Mouse (Mus musculus) hindbrain, embryonic 11.5 days (tissue): ENCODE results near the gene Gin1. TPM values are rescaled to one million over a fixed set of nuclear protein-coding genes. Genes with fewer than 3 reads are reported as not detected.

Source experiments
- ATAC-seq: fragments of 200-750 bp; cut with Nextera tagmentation; 2 replicates; pipeline ENCODE4 v1.8.0; 2017; ENCODE audit warnings: mild to moderate bottlenecking, moderate TSS enrichment, moderate library complexity; ENCODE audit not compliant: low FRiP score
- DNase-seq: peaks from one replicate; pipeline ENCODE4 v3.0.0-alpha.2; 2015; ENCODE audit warnings: low spot score
- H3K27ac ChIP-seq: fragments of 300-500 bp; sonication (generic); 2 replicates; pipeline ENCODE4 v1.5.1; 2014; ENCODE audit warnings: mild to moderate bottlenecking, low read depth, low read length
- H3K27me3 ChIP-seq: fragments of 300-500 bp; sonication (generic); 2 replicates; pipeline ENCODE4 v1.6.1; 2014; ENCODE audit warnings: mild to moderate bottlenecking, low read length, moderate library complexity, mixed read lengths; ENCODE audit not compliant: control insufficient read depth, insufficient read depth
- H3K36me3 ChIP-seq: fragments of 300-500 bp; sonication (generic); 2 replicates; pipeline ENCODE4 v1.6.1; 2014; ENCODE audit warnings: mild to moderate bottlenecking, low read length, moderate library complexity, mixed read lengths; ENCODE audit not compliant: control insufficient read depth, insufficient read depth
- H3K4me1 ChIP-seq: fragments of 300-500 bp; sonication (generic); replicated peaks from 2 replicates; pipeline ENCODE4 v1.6.1; 2014; ENCODE audit warnings: low read length, mixed read lengths; ENCODE audit not compliant: control insufficient read depth, insufficient read depth
- H3K4me2 ChIP-seq: fragments of 300-500 bp; sonication (generic); replicated peaks from 2 replicates; pipeline ENCODE4 v1.6.1; 2014; ENCODE audit warnings: mild to moderate bottlenecking, low read depth, low read length
- H3K4me3 ChIP-seq: fragments of 300-500 bp; sonication (generic); 2 replicates; pipeline ENCODE4 v1.5.1; 2014; ENCODE audit warnings: low read depth, low read length
- H3K9ac ChIP-seq: fragments of 300-500 bp; sonication (generic); 2 replicates; pipeline ENCODE4 v1.6.1; 2014; ENCODE audit warnings: low read depth, low read length
- H3K9me3 ChIP-seq: fragments of 300-500 bp; sonication (generic); 2 replicates; pipeline ENCODE4 v1.6.1; 2016; ENCODE audit warnings: low read length; ENCODE audit not compliant: control insufficient read depth
- WGBS: fragments of 180-500 bp; shearing (Covaris S2); extraction: QIAGEN DNeasy Blood & Tissue Kit; methylation state at CpG from one replicate; pipeline ENCODE4 v1.1.7; 2014; 5-methylcytosine and 5-hydroxymethylcytosine counted together
- polyA plus RNA-seq: library from polyadenylated mRNA; unstranded; fragments of >200 nt; fragmentation: Nextera tagmentation; extraction: Ambion mirVana; gene quantifications from 2 replicates; pipeline ENCODE4 v1.2.1, GENCODE M21; 2014

Gin1 gene
- polyA plus RNA-seq, 1 experiment from 2014 or later: 18.6 TPM

GRCm38 (mm10) chr1:97773362-97773761 lies 3.4 kb downstream of the Gin1 start:
- no peaks in the 10 kb centered on the region for H3K36me3 ChIP-seq
- 86% methylated on average over 6 of the region's 6 CpGs for WGBS
- H3K9ac ChIP-seq: no peak overlapping the region
- H3K4me3 ChIP-seq: no peak overlapping the region
- H3K4me2 ChIP-seq: no peak overlapping the region
- no peak overlapping the region for H3K27ac ChIP-seq
- no peak for DNase-seq
- no peaks in the 10 kb centered on the region for H3K27me3 ChIP-seq
- no peaks in the 10 kb centered on the region for H3K4me1 ChIP-seq
- ATAC-seq: no peak
- no peaks in the 10 kb centered on the region for H3K9me3 ChIP-seq

- DNase-seq (no peak), ATAC-seq (no peak)
- no peak overlapping the region for H3K4me2 ChIP-seq
- no peak overlapping the region for H3K9ac ChIP-seq
- no peaks in the 10 kb centered on the region for H3K9me3 ChIP-seq
- H3K27me3 ChIP-seq: no peaks in the 10 kb centered on the region
- no peak overlapping the region for H3K27ac ChIP-seq
- no peaks in the 10 kb centered on the region for H3K36me3 ChIP-seq
- H3K4me1 ChIP-seq: no peaks in the 10 kb centered on the region
- WGBS: 97% methylated on average over 2 of the region's 2 CpGs
- H3K4me3 ChIP-seq: no peak overlapping the region
These were observed 4.0 kb downstream of the Gin1 start for GRCm38 (mm10) chr1:97773973-97774372.

- H3K4me1 ChIP-seq: no peaks in the 10 kb centered on the region
- no peak overlapping the region for H3K4me3 ChIP-seq
- H3K36me3 ChIP-seq: no peaks in the 10 kb centered on the region
- H3K27me3 ChIP-seq: no peaks in the 10 kb centered on the region
- no peak overlapping the region for H3K9ac ChIP-seq
- no peaks in the 10 kb centered on the region for H3K9me3 ChIP-seq
- no peak overlapping the region for H3K4me2 ChIP-seq
- 98% methylated on average over 7 of the region's 7 CpGs for WGBS
- DNase-seq (no peak), ATAC-seq (no peak)
- no peak overlapping the region for H3K27ac ChIP-seq
These were observed 11.7 kb downstream of the Gin1 start for GRCm38 (mm10) chr1:97781674-97782073.

GRCm38 (mm10) chr1:97784928-97785327 lies 15.0 kb downstream of the Gin1 start:
- no peak for DNase-seq
- Histone ChIP-seq H3K9me3 (no peaks in the 10 kb centered on the region), H3K9ac (no peak overlapping the region), H3K27me3 (no peaks in the 10 kb centered on the region), H3K4me2 (no peak overlapping the region), H3K4me3 (no peak overlapping the region), H3K27ac (no peak overlapping the region), H3K36me3 (no peaks in the 10 kb centered on the region), H3K4me1 (no peaks in the 10 kb centered on the region)
- no peak for ATAC-seq
- WGBS: 80% methylated on average over 7 of the region's 7 CpGs

- Histone ChIP-seq H3K4me3 (no peak overlapping the region), H3K27ac (no peak overlapping the region), H3K9me3 (no peaks in the 10 kb centered on the region), H3K27me3 (no peaks in the 10 kb centered on the region), H3K9ac (no peak overlapping the region), H3K4me2 (no peak overlapping the region), H3K4me1 (no peaks in the 10 kb centered on the region), H3K36me3 (no peaks in the 10 kb centered on the region)
- no peak for DNase-seq
- no peak for ATAC-seq
- WGBS: 91% methylated on average over 11 of the region's 11 CpGs
These were observed 15.9 kb downstream of the Gin1 start for GRCm38 (mm10) chr1:97785685-97786393.

GRCm38 (mm10) chr1:97787674-97788073 lies 17.7 kb downstream of the Gin1 start:
- ATAC-seq: no peak

GRCm38 (mm10) chr1:97788490-97788889 lies 18.5 kb downstream of the Gin1 start:
- DNase-seq (no peak), ATAC-seq (no peak)
- Histone ChIP-seq H3K9me3 (no peaks in the 10 kb centered on the region), H3K4me3 (no peak overlapping the region), H3K27me3 (no peaks in the 10 kb centered on the region), H3K4me1 (no peaks in the 10 kb centered on the region), H3K4me2 (no peak overlapping the region), H3K9ac (no peak overlapping the region), H3K27ac (no peak overlapping the region), H3K36me3 (no peaks in the 10 kb centered on the region)
- 92% methylated on average over 2 of the region's 2 CpGs for WGBS

More at GRCm38 (mm10) chr1:97787674-97788073, 17.7 kb downstream of the Gin1 start:
- H3K36me3 ChIP-seq: no peaks in the 10 kb centered on the region
- no peaks in the 10 kb centered on the region for H3K4me1 ChIP-seq
- DNase-seq: no peak
- H3K4me2 ChIP-seq: no peak overlapping the region
- H3K4me3 ChIP-seq: no peak overlapping the region
- no peaks in the 10 kb centered on the region for H3K9me3 ChIP-seq
- 95% methylated on average over 3 of the region's 3 CpGs for WGBS
- H3K27ac ChIP-seq: no peak overlapping the region
- H3K9ac ChIP-seq: no peak overlapping the region
- H3K27me3 ChIP-seq: no peaks in the 10 kb centered on the region

- H3K27ac ChIP-seq: no peak overlapping the region
- no peak overlapping the region for H3K4me2 ChIP-seq
- H3K4me1 ChIP-seq: no peaks in the 10 kb centered on the region
- ATAC-seq (no peak), DNase-seq (no peak)
- no peaks in the 10 kb centered on the region for H3K36me3 ChIP-seq
- H3K9ac ChIP-seq: no peak overlapping the region
- H3K27me3 ChIP-seq: no peaks in the 10 kb centered on the region
- no peaks in the 10 kb centered on the region for H3K9me3 ChIP-seq
- no peak overlapping the region for H3K4me3 ChIP-seq
- WGBS: 93% methylated on average over 3 of the region's 3 CpGs
These were observed 24.1 kb downstream of the Gin1 start for GRCm38 (mm10) chr1:97794110-97794509.

- H3K4me2 ChIP-seq: no peak overlapping the region
- H3K4me3 ChIP-seq: no peak overlapping the region
- no peak overlapping the region for H3K27ac ChIP-seq
- DNase-seq (no peak), ATAC-seq (no peak)
- WGBS: 91% methylated on average over 9 of the region's 9 CpGs
- H3K27me3 ChIP-seq: no peaks in the 10 kb centered on the region
- H3K9ac ChIP-seq: no peak overlapping the region
- H3K9me3 ChIP-seq: no peaks in the 10 kb centered on the region
- no peaks in the 10 kb centered on the region for H3K4me1 ChIP-seq
- H3K36me3 ChIP-seq: no peaks in the 10 kb centered on the region
These were observed 26.0 kb downstream of the Gin1 start for GRCm38 (mm10) chr1:97795936-97796335.
